Mouse (Mus musculus) hindbrain, embryonic 13.5 days (tissue): ENCODE results near the gene Pelo. TPM values are rescaled to one million over a fixed set of nuclear protein-coding genes. Genes with fewer than 3 reads are reported as not detected.

Experiments
- ATAC-seq: fragments of 200-750 bp; cut with Nextera tagmentation; 2 replicates; pipeline ENCODE4 v1.8.0; 2017; ENCODE audit warnings: moderate TSS enrichment; ENCODE audit not compliant: low FRiP score
- H3K27ac ChIP-seq: fragments of 300-500 bp; sonication (generic); 2 replicates; pipeline ENCODE4 v1.5.1; 2015; ENCODE audit warnings: inconsistent platforms, mild to moderate bottlenecking, moderate library complexity
- H3K27me3 ChIP-seq: fragments of 300-500 bp; sonication (generic); 2 replicates; pipeline ENCODE4 v1.6.1; 2015; ENCODE audit warnings: mild to moderate bottlenecking, inconsistent platforms
- H3K36me3 ChIP-seq: fragments of 300-500 bp; sonication (generic); 2 replicates; pipeline ENCODE4 v1.6.1; 2015; ENCODE audit warnings: mild to moderate bottlenecking, inconsistent platforms
- H3K4me1 ChIP-seq: fragments of 300-500 bp; sonication (generic); replicated peaks from 2 replicates; pipeline ENCODE4 v1.6.1; 2015; ENCODE audit warnings: inconsistent platforms
- H3K4me2 ChIP-seq: fragments of 300-500 bp; sonication (generic); 2 replicates; pipeline ENCODE4 v1.6.1; 2015; ENCODE audit warnings: inconsistent platforms, mild to moderate bottlenecking, moderate library complexity
- H3K4me3 ChIP-seq: fragments of 300-500 bp; sonication (generic); 2 replicates; pipeline ENCODE4 v1.5.1; 2015; ENCODE audit warnings: mild to moderate bottlenecking, inconsistent platforms
- H3K9ac ChIP-seq: fragments of 300-500 bp; sonication (generic); 2 replicates; pipeline ENCODE4 v1.6.1; 2015; ENCODE audit warnings: mild to moderate bottlenecking, inconsistent platforms
- H3K9me3 ChIP-seq: fragments of 300-500 bp; sonication (generic); 2 replicates; pipeline ENCODE4 v1.6.1; 2016; ENCODE audit warnings: inconsistent platforms
- WGBS: fragments of 180-500 bp; shearing (Covaris S2); methylation state at CpG from one replicate; pipeline ENCODE4 v1.1.7; 2015; 5-methylcytosine and 5-hydroxymethylcytosine counted together
- polyA plus RNA-seq: library from polyadenylated mRNA; unstranded; fragments of >200 nt; fragmentation: Nextera tagmentation; extraction: Ambion mirVana; gene quantifications from 2 replicates; pipeline ENCODE4 v1.2.1, GENCODE M21; 2015

The Pelo gene
- polyA plus RNA-seq, 1 experiment from 2014 or later: 3.9 TPM

DNA sequence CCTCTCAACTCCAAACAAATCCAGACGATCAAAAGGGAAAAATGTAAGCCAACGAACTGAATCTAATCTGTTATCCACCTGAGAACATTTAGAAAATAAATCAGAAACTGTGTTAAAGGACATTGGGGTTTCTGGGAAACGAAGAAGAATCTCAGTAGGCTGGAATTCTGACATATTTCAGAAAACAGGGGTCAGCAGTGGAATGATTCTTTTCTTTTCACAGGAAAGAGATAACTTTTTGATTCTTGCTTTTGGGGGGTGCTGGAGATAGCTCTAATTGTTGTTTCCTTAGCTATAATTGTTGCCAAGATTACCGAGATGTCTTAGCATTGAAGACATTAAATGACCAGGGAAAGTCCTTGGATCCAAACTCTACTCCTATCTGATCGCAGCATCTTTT lies 32.4 kb downstream of the Pelo start:
- Histone ChIP-seq H3K9me3 (no peaks in the 10 kb centered on the region), H3K4me3 (no peak overlapping the region), H3K36me3 (no peaks in the 10 kb centered on the region), H3K27ac (no peak overlapping the region), H3K4me2 (no peak overlapping the region), H3K4me1 (peaks cover 4% of the 10 kb centered on the region; the same call in 1 of the 2 replicates), H3K9ac (no peak overlapping the region), H3K27me3 (no peaks in the 10 kb centered on the region)
- WGBS: 85% methylated on average over 5 of the region's 5 CpGs
- ATAC-seq: no peak

- no peak for ATAC-seq
- no peak overlapping the region for H3K4me3 ChIP-seq
- WGBS: 17% methylated on average over 9 of the region's 9 CpGs
- no peaks in the 10 kb centered on the region for H3K9me3 ChIP-seq
- H3K27me3 ChIP-seq: no peaks in the 10 kb centered on the region
- no peaks in the 10 kb centered on the region for H3K36me3 ChIP-seq
- H3K9ac ChIP-seq: no peak overlapping the region
- no peak overlapping the region for H3K27ac ChIP-seq
- peaks cover 4% of the 10 kb centered on the region; the same call in 1 of the 2 replicates for H3K4me1 ChIP-seq
- no peak overlapping the region for H3K4me2 ChIP-seq
Observed at GRCm38 (mm10) chr13:115054783-115055182, 35.2 kb downstream of the Pelo start.

DNA sequence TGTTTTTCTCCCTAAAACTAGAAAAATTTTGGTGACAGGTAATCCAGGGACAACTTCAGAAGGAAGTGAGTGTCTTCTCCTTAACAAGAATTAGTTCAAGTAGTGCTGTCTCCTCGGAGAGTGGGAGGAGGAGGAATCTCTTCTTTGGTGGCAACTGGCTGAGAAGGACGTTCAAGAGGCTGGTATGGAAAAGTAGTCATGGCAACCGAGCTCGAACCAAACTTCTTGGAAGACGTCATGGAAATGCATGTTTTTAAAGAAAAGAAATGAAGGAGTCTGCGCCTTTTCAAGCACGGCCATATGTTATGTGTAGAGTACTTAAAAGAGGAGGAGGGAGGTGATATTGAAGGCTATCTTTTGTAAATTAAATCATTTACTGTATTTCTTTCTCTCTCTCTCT lies 37.4 kb downstream of the Pelo start:
- WGBS: 63% methylated on average over 7 of the region's 7 CpGs
- Histone ChIP-seq H3K9me3 (no peaks in the 10 kb centered on the region), H3K27me3 (no peaks in the 10 kb centered on the region), H3K36me3 (no peaks in the 10 kb centered on the region), H3K9ac (no peak overlapping the region), H3K4me2 (no peak overlapping the region), H3K4me3 (no peak overlapping the region), H3K27ac (no peak overlapping the region), H3K4me1 (peaks cover 4% of the 10 kb centered on the region; the same call in 1 of the 2 replicates)
- no peak for ATAC-seq

- WGBS: 82% methylated on average over 13 of the region's 13 CpGs
- Histone ChIP-seq H3K9ac (no peak overlapping the region), H3K36me3 (no peaks in the 10 kb centered on the region), H3K9me3 (no peaks in the 10 kb centered on the region), H3K27ac (no peak overlapping the region), H3K4me2 (no peak overlapping the region), H3K27me3 (no peaks in the 10 kb centered on the region), H3K4me3 (no peak overlapping the region), H3K4me1 (peaks cover 4% of the 10 kb centered on the region; the same call in 1 of the 2 replicates)
- ATAC-seq: no peak
Observed at GRCm38 (mm10) chr13:115050660-115051559, 39.1 kb downstream of the Pelo start.

GRCm38 (mm10) chr13:115042652-115043051 lies 47.3 kb downstream of the Pelo start:
- Histone ChIP-seq H3K9me3 (no peaks in the 10 kb centered on the region), H3K4me2 (no peak overlapping the region), H3K27me3 (no peaks in the 10 kb centered on the region), H3K36me3 (no peaks in the 10 kb centered on the region), H3K4me3 (no peak overlapping the region), H3K9ac (no peak overlapping the region), H3K4me1 (no peaks in the 10 kb centered on the region), H3K27ac (no peak overlapping the region)
- ATAC-seq: no peak
- WGBS: 74% methylated on average over 2 of the region's 2 CpGs

Other genes starting within 250 kb of the Pelo start
- 1.9 and 2.3 TPM in 2 replicates for gene Itga2, start 158.1 kb downstream of the Pelo start, polyA plus RNA-seq
- gene Gm49395, start 11.7 kb upstream of the Pelo start, polyA plus RNA-seq: 2.4 and 4.7 TPM in 2 replicates
- gene Itga1, start 11.8 kb upstream of the Pelo start, polyA plus RNA-seq: 6.6 and 7.1 TPM in 2 replicates